Mouse (Mus musculus) kidney, postnatal 0 days (tissue): ENCODE measurements around the gene Rtp1. TPM values are rescaled to one million over a fixed set of nuclear protein-coding genes. Genes with fewer than 3 reads are reported as not detected.
A peak's percentile ranks its signal among the peaks of the same experiment; 100 is the strongest.

ENCODE experiments used
- ATAC-seq: fragments of 200-750 bp; cut with Nextera tagmentation; replicated peaks from 2 replicates; pipeline ENCODE4 v1.8.0; 2017; ENCODE audit warnings: low read depth, moderate number of reproducible peaks, moderate TSS enrichment, moderate library complexity; ENCODE audit not compliant: low FRiP score
- DNase-seq: peaks from one replicate; pipeline ENCODE4 v3.0.0-alpha.2; 2016; ENCODE audit warnings: low spot score
- H3K27ac ChIP-seq: fragments of 300-500 bp; sonication (generic); 2 replicates; pipeline ENCODE4 v1.5.1; 2014; ENCODE audit warnings: mild to moderate bottlenecking
- H3K27me3 ChIP-seq: fragments of 300-500 bp; sonication (generic); 2 replicates; pipeline ENCODE4 v1.6.1; 2014; ENCODE audit warnings: low read length, mixed read lengths; ENCODE audit not compliant: insufficient read depth
- H3K36me3 ChIP-seq: fragments of 300-500 bp; sonication (generic); 2 replicates; pipeline ENCODE4 v1.6.1; 2014; ENCODE audit warnings: low read length, mixed read lengths; ENCODE audit not compliant: insufficient read depth
- H3K4me1 ChIP-seq: fragments of 300-500 bp; sonication (generic); replicated peaks from 2 replicates; pipeline ENCODE4 v1.6.1; 2014; ENCODE audit warnings: antibody characterized with exemption, low read length, mixed read lengths; ENCODE audit not compliant: insufficient read depth
- H3K4me2 ChIP-seq: fragments of 300-500 bp; sonication (generic); 2 replicates; pipeline ENCODE4 v1.6.1; 2014; ENCODE audit warnings: mild to moderate bottlenecking, low read length, moderate library complexity, mixed read lengths
- H3K4me3 ChIP-seq: fragments of 300-500 bp; sonication (generic); replicated peaks from 2 replicates; pipeline ENCODE4 v1.5.1; 2014; ENCODE audit warnings: low read depth, low read length
- H3K9ac ChIP-seq: fragments of 300-500 bp; sonication (generic); 2 replicates; pipeline ENCODE4 v1.6.1; 2014; ENCODE audit warnings: low read depth, low read length
- H3K9me3 ChIP-seq: fragments of 300-500 bp; sonication (generic); replicated peaks from 2 replicates; pipeline ENCODE4 v1.6.1; 2016; ENCODE audit warnings: low read length, inconsistent platforms, mixed read lengths
- CTCF ChIP-seq: IDR thresholded peaks from 2 replicates; pipeline ENCODE4 v1.5.1; 2016; ENCODE audit warnings: antibody characterized with exemption, low read depth, mild to moderate bottlenecking, moderate library complexity
- WGBS: fragments of 180-500 bp; shearing (Covaris S2); extraction: QIAGEN DNeasy Blood & Tissue Kit; methylation state at CpG from one replicate; pipeline ENCODE4 v1.1.7; 2014; 5-methylcytosine and 5-hydroxymethylcytosine counted together
- polyA plus RNA-seq: library from polyadenylated mRNA; unstranded; fragments of >200 nt; fragmentation: Nextera tagmentation; extraction: Ambion mirVana; gene quantifications from 2 replicates; pipeline ENCODE4 v1.2.1, GENCODE M21; 2015

Rtp1 gene
- not detected in 2 replicates for polyA plus RNA-seq

- Histone ChIP-seq H3K27ac (no peak within 1 kb of the TSS), H3K36me3 (no peaks in the 10 kb centered on the region), H3K9ac (no peak within 1 kb of the TSS), H3K9me3 (no peaks in the 10 kb centered on the region), H3K4me1 (no peaks in the 10 kb centered on the region), H3K4me2 (no peak within 1 kb of the TSS), H3K4me3 (no peak within 1 kb of the TSS), H3K27me3 (no peaks in the 10 kb centered on the region)
- TF ChIP-seq CTCF, result no peak
- no peak for DNase-seq
- ATAC-seq, result no peak
- 71% methylated on average over 7 of the region's 7 CpGs for WGBS
Measured at GRCm38 (mm10) chr16:23428647-23429319, at the start of gene Rtp1. Gene Rtp1 (plus strand): TSS chr16:23429133.

- Histone ChIP-seq H3K27ac (no peak overlapping the region), H3K4me1 (no peaks in the 10 kb centered on the region), H3K4me2 (no peak overlapping the region), H3K9me3 (no peaks in the 10 kb centered on the region), H3K36me3 (no peaks in the 10 kb centered on the region), H3K9ac (no peak overlapping the region), H3K27me3 (no peaks in the 10 kb centered on the region), H3K4me3 (no peak overlapping the region)
- WGBS, result 76% methylated on average over 3 of the region's 3 CpGs
- DNase-seq (no peak), ATAC-seq (no peak)
- TF ChIP-seq CTCF, result no peak
Measured at GRCm38 (mm10) chr16:23379536-23380230, 49.2 kb upstream of the Rtp1 start.

DNA sequence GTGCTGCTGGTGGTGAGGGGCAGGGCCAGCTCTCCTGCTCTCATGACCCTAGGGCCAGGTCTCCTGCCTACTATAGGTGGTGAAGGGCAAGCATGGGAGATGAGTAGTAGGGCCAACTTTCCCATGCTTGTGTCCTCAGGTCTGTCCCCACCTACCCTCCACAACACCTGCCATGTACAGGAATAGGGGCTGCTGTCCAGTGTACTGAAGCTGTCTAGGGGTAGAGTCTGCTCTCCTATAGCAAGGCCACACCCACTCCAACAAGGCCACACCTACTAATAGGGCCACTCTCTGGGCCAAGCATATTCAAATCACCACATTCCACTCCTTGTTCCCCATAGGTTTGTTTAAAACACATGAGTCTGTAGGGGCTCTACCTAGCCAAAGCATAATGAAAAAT, 44.6 kb upstream of the Rtp1 start:
- Histone ChIP-seq H3K36me3 (no peaks in the 10 kb centered on the region), H3K27ac (no peak overlapping the region), H3K27me3 (no peaks in the 10 kb centered on the region), H3K4me1 (no peaks in the 10 kb centered on the region), H3K4me3 (no peak overlapping the region), H3K9ac (no peak overlapping the region), H3K9me3 (no peaks in the 10 kb centered on the region), H3K4me2 (no peak overlapping the region)
- TF ChIP-seq CTCF, result no peak
- ATAC-seq (no peak), DNase-seq (no peak)

GRCm38 (mm10) chr16:23397931-23398330, 31.0 kb upstream of the Rtp1 start:
- no peak overlapping the region for H3K27ac ChIP-seq
- H3K27me3 ChIP-seq, result no peaks in the 10 kb centered on the region
- no peak for TF ChIP-seq CTCF
- no peaks in the 10 kb centered on the region; the same call in 1 of the 2 replicates for H3K4me1 ChIP-seq
- ATAC-seq (no peak), DNase-seq (no peak)
- WGBS, result 86% methylated on average over 5 of the region's 5 CpGs
- H3K36me3 ChIP-seq, result no peaks in the 10 kb centered on the region
- H3K4me2 ChIP-seq, result no peak overlapping the region
- H3K9ac ChIP-seq, result no peak overlapping the region
- H3K4me3 ChIP-seq, result no peak overlapping the region
- no peaks in the 10 kb centered on the region for H3K9me3 ChIP-seq

DNA sequence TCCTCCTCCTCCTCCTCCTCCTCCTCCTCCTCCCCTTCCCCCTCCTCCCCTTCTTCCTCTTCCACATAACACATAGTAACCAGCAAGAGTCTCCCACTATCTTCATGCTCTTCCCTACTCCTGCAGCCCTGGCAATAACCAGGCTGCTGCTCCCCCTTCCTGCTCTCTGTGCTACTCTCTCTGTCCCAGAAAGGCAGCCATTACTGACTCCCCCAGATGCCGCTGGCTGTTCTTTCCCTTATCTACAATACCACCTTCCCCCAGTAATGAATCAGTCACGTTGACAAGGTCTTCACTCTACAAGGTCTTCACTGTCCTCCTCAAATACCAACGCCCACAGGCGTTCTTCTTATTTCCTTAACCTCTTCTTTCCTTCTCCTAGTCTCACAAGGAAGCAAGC, 27.5 kb upstream of the Rtp1 start:
- DNase-seq, result peak; percentile 44
- no peak for ATAC-seq

DNA sequence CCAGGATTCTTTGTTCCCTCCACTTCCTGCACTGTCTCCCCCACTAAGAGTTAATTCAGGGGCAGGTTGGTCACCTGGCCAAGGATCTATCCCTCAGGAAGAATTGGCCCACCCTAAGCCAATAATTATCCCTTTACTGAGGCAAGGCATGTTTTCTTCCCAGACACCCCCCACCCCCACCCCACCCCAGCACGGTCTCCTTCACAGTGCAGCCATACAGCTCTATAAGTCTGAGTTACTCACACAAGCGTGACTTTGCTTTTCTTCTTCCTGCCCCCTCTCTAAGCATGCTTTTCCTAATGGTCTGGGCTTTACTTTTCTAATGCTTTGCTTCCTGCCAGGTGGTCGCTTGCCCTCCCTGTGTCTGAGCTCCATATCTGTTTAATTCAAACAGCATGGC, 27.0 kb upstream of the Rtp1 start:
- Histone ChIP-seq H3K4me2 (no peak overlapping the region), H3K4me1 (peaks cover 2% of the 10 kb centered on the region; the same call in 1 of the 2 replicates), H3K4me3 (no peak overlapping the region), H3K27ac (no peak overlapping the region), H3K27me3 (no peaks in the 10 kb centered on the region), H3K9ac (no peak overlapping the region), H3K36me3 (no peaks in the 10 kb centered on the region), H3K9me3 (no peaks in the 10 kb centered on the region)
- TF ChIP-seq CTCF, result no peak
- 44% methylated on average over 3 of the region's 3 CpGs for WGBS
- ATAC-seq (no peak), DNase-seq (no peak)

More for the DNA sequence above, 27.5 kb upstream of the Rtp1 start:
- Histone ChIP-seq H3K27ac (no peak overlapping the region), H3K9ac (no peak overlapping the region), H3K4me2 (no peak overlapping the region), H3K27me3 (no peaks in the 10 kb centered on the region), H3K36me3 (no peaks in the 10 kb centered on the region), H3K9me3 (no peaks in the 10 kb centered on the region), H3K4me1 (peaks cover 2% of the 10 kb centered on the region; the same call in 1 of the 2 replicates), H3K4me3 (no peak overlapping the region)
- TF ChIP-seq CTCF, result no peak; the same call in 1 of the 2 replicates
- 12% methylated on average over 4 of the region's 4 CpGs for WGBS
